Mouse (Mus musculus): Measurements from ENCODE around the gene Napepld. TPM values are rescaled to one million over a fixed set of nuclear protein-coding genes. Genes with fewer than 3 reads are reported as not detected.
"Not testable (repeated sequence)": the region's sequence is repeated elsewhere in the genome, so short reads cannot be mapped to it uniquely, and the experiment has no call there.

Gene Napepld
- polyA plus RNA-seq, 1 experiment from 2014 or later: 3.9 TPM

GRCm38 (mm10) chr5:21700272-21700821 lies 849 bp downstream of the Napepld start:
- Histone ChIP-seq H3K4me3 (replicated peaks; ENCODE audit: low read depth, low read length) (peak overlapping the region; percentile 70), H3K36me3 (ENCODE audit: control insufficient read depth, insufficient read depth, low read length) (no peaks in the 10 kb centered on the region), H3K9ac (replicated peaks; ENCODE audit: low read length) (peak overlapping the region; percentile 90), H3K4me1 (ENCODE audit: control insufficient read depth, insufficient read depth, low read length) (0 out of 2 replicates have a peak, but pooled peaks cover 3% of the 10 kb centered on the region), H3K27me3 (ENCODE audit: control insufficient read depth, insufficient read depth, low read length) (no peaks in the 10 kb centered on the region), H3K27ac (replicated peaks; ENCODE audit: low read depth, low read length) (no peak overlapping the region), H3K9me3 (ENCODE audit: control insufficient read depth, low read length) (no peaks in the 10 kb centered on the region), H3K4me2 (ENCODE audit: low read length) (peak overlapping the region; percentile 69)
- DNase-seq: no peak
- ATAC-seq (ENCODE audit: low FRiP score, low TSS enrichment): no peak
- WGBS: 7% methylated on average over 10 of the region's 10 CpGs

- H3K4me1 ChIP-seq (ENCODE audit: control insufficient read depth, insufficient read depth, low read length); H3K9ac ChIP-seq (replicated peaks; ENCODE audit: low read length); H3K4me3 ChIP-seq (replicated peaks; ENCODE audit: low read depth, low read length); DNase-seq; H3K9me3 ChIP-seq (ENCODE audit: control insufficient read depth, low read length); H3K27ac ChIP-seq (replicated peaks; ENCODE audit: low read depth, low read length); H3K27me3 ChIP-seq (ENCODE audit: control insufficient read depth, insufficient read depth, low read length); H3K36me3 ChIP-seq (ENCODE audit: control insufficient read depth, insufficient read depth, low read length); ATAC-seq (ENCODE audit: low FRiP score, low TSS enrichment): not testable (repeated sequence)
- WGBS: 86% methylated on average over 3 of the region's 3 CpGs
- peak overlapping the region; percentile 36 for H3K4me2 ChIP-seq (ENCODE audit: low read length)
Observed at GRCm38 (mm10) chr5:21699555-21699954, 1.6 kb downstream of the Napepld start.

DNA sequence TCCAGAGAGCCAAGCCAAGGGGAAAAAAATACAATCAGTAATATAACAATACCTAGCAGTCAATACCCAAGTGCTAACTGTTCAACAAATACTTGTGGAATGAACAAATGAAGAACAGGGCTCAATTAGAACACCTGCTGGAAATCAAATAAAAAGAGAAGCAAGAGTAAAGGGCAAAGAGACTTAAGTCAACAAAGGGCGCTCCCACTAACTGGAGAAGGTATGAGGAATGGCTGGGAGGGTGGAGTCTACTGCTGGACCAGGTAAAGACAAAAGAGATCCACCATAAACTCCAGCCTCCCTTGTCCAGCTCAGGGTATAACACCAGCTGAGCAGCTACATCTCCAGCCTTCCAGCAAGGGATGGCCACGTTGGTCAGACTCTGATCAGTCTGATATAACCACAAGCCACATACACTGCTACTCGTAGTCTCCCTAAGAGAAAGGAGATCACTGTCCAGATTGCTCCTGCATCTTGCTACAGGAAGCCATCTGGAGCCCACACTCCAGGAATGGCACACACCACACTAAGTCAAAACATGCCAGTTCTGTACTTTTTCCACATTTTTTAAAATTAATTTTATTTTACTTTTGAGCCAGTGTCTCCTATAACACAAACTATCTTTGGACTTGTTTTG lies 6.2 kb downstream of the Napepld start:
- Histone ChIP-seq H3K27ac (replicated peaks; ENCODE audit: low read depth, low read length) (no peak overlapping the region), H3K36me3 (ENCODE audit: control insufficient read depth, insufficient read depth, low read length) (no peaks in the 10 kb centered on the region), H3K4me3 (replicated peaks; ENCODE audit: low read depth, low read length) (no peak overlapping the region), H3K27me3 (ENCODE audit: control insufficient read depth, insufficient read depth, low read length) (no peaks in the 10 kb centered on the region), H3K4me1 (ENCODE audit: control insufficient read depth, insufficient read depth, low read length) (0 out of 2 replicates have a peak, but pooled peaks cover 3% of the 10 kb centered on the region), H3K4me2 (ENCODE audit: low read length) (no peak overlapping the region), H3K9me3 (ENCODE audit: control insufficient read depth, low read length) (no peaks in the 10 kb centered on the region), H3K9ac (replicated peaks; ENCODE audit: low read length) (no peak overlapping the region)
- ATAC-seq (ENCODE audit: low FRiP score, low TSS enrichment): no peak
- WGBS: 88% methylated on average over 3 of the region's 3 CpGs
- DNase-seq: no peak

GRCm38 (mm10) chr5:21693372-21693870 lies 7.8 kb downstream of the Napepld start:
- Histone ChIP-seq H3K9me3 (ENCODE audit: control insufficient read depth, low read length) (no peaks in the 10 kb centered on the region), H3K4me1 (ENCODE audit: control insufficient read depth, insufficient read depth, low read length) (no peaks in the 10 kb centered on the region), H3K27me3 (ENCODE audit: control insufficient read depth, insufficient read depth, low read length) (no peaks in the 10 kb centered on the region), H3K27ac (replicated peaks; ENCODE audit: low read depth, low read length) (no peak overlapping the region), H3K9ac (replicated peaks; ENCODE audit: low read length) (no peak overlapping the region), H3K36me3 (ENCODE audit: control insufficient read depth, insufficient read depth, low read length) (no peaks in the 10 kb centered on the region), H3K4me3 (replicated peaks; ENCODE audit: low read depth, low read length) (no peak overlapping the region), H3K4me2 (ENCODE audit: low read length) (no peak overlapping the region)
- no peak for DNase-seq
- no peak for ATAC-seq (ENCODE audit: low FRiP score, low TSS enrichment)
- WGBS: 86% methylated on average over 3 of the region's 3 CpGs

GRCm38 (mm10) chr5:21692230-21692629 lies 9.0 kb downstream of the Napepld start:
- no peaks in the 10 kb centered on the region for H3K36me3 ChIP-seq (ENCODE audit: control insufficient read depth, insufficient read depth, low read length)
- H3K9me3 ChIP-seq (ENCODE audit: control insufficient read depth, low read length): no peaks in the 10 kb centered on the region
- 95% methylated on average over 5 of the region's 5 CpGs for WGBS
- no peak for DNase-seq
- no peak overlapping the region for H3K27ac ChIP-seq (replicated peaks; ENCODE audit: low read depth, low read length)
- H3K9ac ChIP-seq (replicated peaks; ENCODE audit: low read length): no peak overlapping the region
- no peaks in the 10 kb centered on the region for H3K27me3 ChIP-seq (ENCODE audit: control insufficient read depth, insufficient read depth, low read length)
- no peak overlapping the region for H3K4me3 ChIP-seq (replicated peaks; ENCODE audit: low read depth, low read length)
- no peak overlapping the region for H3K4me2 ChIP-seq (ENCODE audit: low read length)
- ATAC-seq (ENCODE audit: low FRiP score, low TSS enrichment): no peak
- no peaks in the 10 kb centered on the region for H3K4me1 ChIP-seq (ENCODE audit: control insufficient read depth, insufficient read depth, low read length)

DNA sequence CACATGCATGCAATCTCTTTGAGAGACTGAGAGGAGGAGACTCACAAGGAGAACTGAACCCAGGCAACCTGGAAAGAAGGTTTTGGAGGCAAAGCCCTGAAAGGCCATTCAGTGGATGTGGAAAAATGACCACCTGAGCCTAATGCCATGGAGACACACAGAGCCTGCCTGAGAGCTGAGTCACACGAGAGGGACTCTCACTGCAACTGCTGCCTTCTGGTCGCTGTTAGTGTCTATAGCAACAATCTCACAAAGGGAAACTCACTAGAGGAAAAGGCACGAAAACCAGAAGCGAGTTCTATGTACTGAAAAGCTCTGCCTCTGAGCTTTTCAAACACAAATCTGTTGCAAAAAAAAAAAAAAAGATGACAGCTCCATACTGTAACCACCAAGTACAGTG lies 14.2 kb downstream of the Napepld start:
- ATAC-seq (ENCODE audit: low FRiP score, low TSS enrichment) (no peak), DNase-seq (no peak)
- Histone ChIP-seq H3K4me1 (ENCODE audit: control insufficient read depth, insufficient read depth, low read length) (no peaks in the 10 kb centered on the region), H3K4me2 (ENCODE audit: low read length) (no peak overlapping the region), H3K36me3 (ENCODE audit: control insufficient read depth, insufficient read depth, low read length) (no peaks in the 10 kb centered on the region; the same call in 1 of the 2 replicates), H3K9ac (replicated peaks; ENCODE audit: low read length) (no peak overlapping the region), H3K4me3 (replicated peaks; ENCODE audit: low read depth, low read length) (no peak overlapping the region), H3K27me3 (ENCODE audit: control insufficient read depth, insufficient read depth, low read length) (no peaks in the 10 kb centered on the region), H3K9me3 (ENCODE audit: control insufficient read depth, low read length) (no peaks in the 10 kb centered on the region), H3K27ac (replicated peaks; ENCODE audit: low read depth, low read length) (no peak overlapping the region)
- 60% methylated on average over 4 of the region's 4 CpGs for WGBS

DNA sequence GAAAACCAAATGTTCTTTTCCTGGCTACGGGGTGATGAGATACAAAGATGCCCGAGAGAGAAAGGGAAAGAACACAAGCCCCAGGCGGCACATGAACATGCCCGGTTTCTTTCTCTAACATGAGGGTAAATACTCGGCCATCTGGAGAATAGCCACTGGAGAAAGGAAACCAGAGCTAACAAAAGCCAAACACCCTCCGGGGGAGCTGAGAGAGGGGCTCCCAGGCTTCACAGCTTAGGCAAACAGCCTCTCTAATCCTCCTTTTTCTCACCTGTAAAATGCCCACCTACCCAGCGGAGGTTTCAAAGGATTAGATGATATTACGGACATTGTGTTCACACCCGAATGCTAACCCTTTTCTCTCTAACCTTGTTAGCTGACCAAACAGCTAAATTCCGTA lies 16.2 kb downstream of the Napepld start:
- no peak overlapping the region for H3K27ac ChIP-seq (replicated peaks; ENCODE audit: low read depth, low read length)
- no peak for ATAC-seq (ENCODE audit: low FRiP score, low TSS enrichment)
- H3K9me3 ChIP-seq (ENCODE audit: control insufficient read depth, low read length): no peaks in the 10 kb centered on the region
- DNase-seq: no peak
- WGBS: 74% methylated on average over 10 of the region's 10 CpGs
- H3K4me1 ChIP-seq (ENCODE audit: control insufficient read depth, insufficient read depth, low read length): no peaks in the 10 kb centered on the region
- no peak overlapping the region for H3K4me2 ChIP-seq (ENCODE audit: low read length)
- no peak overlapping the region for H3K4me3 ChIP-seq (replicated peaks; ENCODE audit: low read depth, low read length)
- no peaks in the 10 kb centered on the region for H3K27me3 ChIP-seq (ENCODE audit: control insufficient read depth, insufficient read depth, low read length)
- H3K36me3 ChIP-seq (ENCODE audit: control insufficient read depth, insufficient read depth, low read length): no peaks in the 10 kb centered on the region; the same call in 1 of the 2 replicates
- no peak overlapping the region for H3K9ac ChIP-seq (replicated peaks; ENCODE audit: low read length)

- DNase-seq: no peak
- Histone ChIP-seq H3K27me3 (ENCODE audit: control insufficient read depth, insufficient read depth, low read length) (no peaks in the 10 kb centered on the region), H3K9me3 (ENCODE audit: control insufficient read depth, low read length) (no peaks in the 10 kb centered on the region), H3K9ac (replicated peaks; ENCODE audit: low read length) (no peak overlapping the region), H3K27ac (replicated peaks; ENCODE audit: low read depth, low read length) (no peak overlapping the region), H3K4me2 (ENCODE audit: low read length) (no peak overlapping the region), H3K4me3 (replicated peaks; ENCODE audit: low read depth, low read length) (no peak overlapping the region), H3K4me1 (ENCODE audit: control insufficient read depth, insufficient read depth, low read length) (no peaks in the 10 kb centered on the region), H3K36me3 (ENCODE audit: control insufficient read depth, insufficient read depth, low read length) (no peaks in the 10 kb centered on the region; the same call in 1 of the 2 replicates)
- ATAC-seq (ENCODE audit: low FRiP score, low TSS enrichment): no peak
- 95% methylated on average over 9 of the region's 9 CpGs for WGBS
Observed at GRCm38 (mm10) chr5:21683811-21684210, 17.4 kb downstream of the Napepld start.

- H3K36me3 ChIP-seq (ENCODE audit: control insufficient read depth, insufficient read depth, low read length): peaks cover under 1% of the 10 kb centered on the region; the same call in 1 of the 2 replicates
- DNase-seq (no peak), ATAC-seq (ENCODE audit: low FRiP score, low TSS enrichment) (no peak)
- H3K4me2 ChIP-seq (ENCODE audit: low read length): no peak overlapping the region
- no peak overlapping the region for H3K4me3 ChIP-seq (replicated peaks; ENCODE audit: low read depth, low read length)
- 91% methylated on average over 5 of the region's 5 CpGs for WGBS
- H3K9ac ChIP-seq (replicated peaks; ENCODE audit: low read length): no peak overlapping the region
- H3K4me1 ChIP-seq (ENCODE audit: control insufficient read depth, insufficient read depth, low read length): no peaks in the 10 kb centered on the region
- H3K9me3 ChIP-seq (ENCODE audit: control insufficient read depth, low read length): no peaks in the 10 kb centered on the region
- H3K27me3 ChIP-seq (ENCODE audit: control insufficient read depth, insufficient read depth, low read length): no peaks in the 10 kb centered on the region
- no peak overlapping the region for H3K27ac ChIP-seq (replicated peaks; ENCODE audit: low read depth, low read length)
Observed at GRCm38 (mm10) chr5:21680940-21681339, 20.3 kb downstream of the Napepld start.

Measured in midbrain, embryonic 14.5 days (tissue).